Mouse (Mus musculus): ENCODE data around the gene Cenpi.
"Not testable (repeated sequence)": the region's sequence is repeated elsewhere in the genome, so short reads cannot be mapped to it uniquely, and the experiment has no call there.

Cenpi gene

GRCm38 (mm10) chrX:134307534-134308274, at the start of gene Cenpi:
Gene Cenpi, plus strand, starts transcription at chrX:134308084.
- DNase-seq (ENCODE audit: low spot score in 2 of 2) = peak; percentile 64 to 72

GRCm38 (mm10) chrX:134261191-134261590, 46.7 kb upstream of the Cenpi start:
- no peak for DNase-seq (ENCODE audit: low spot score in 2 of 2)

- DNase-seq (ENCODE audit: low spot score in 2 of 2) = no peak
Measured at GRCm38 (mm10) chrX:134262129-134262528, 45.8 kb upstream of the Cenpi start.

- no peak for DNase-seq (ENCODE audit: low spot score in 2 of 2)
Measured at GRCm38 (mm10) chrX:134275715-134276114, 32.2 kb upstream of the Cenpi start.

GRCm38 (mm10) chrX:134276275-134277160, 31.4 kb upstream of the Cenpi start, which contains the start of gene Trmt2b:
Gene Trmt2b, minus strand, starts transcription at chrX:134276984.
- DNase-seq (ENCODE audit: low spot score in 2 of 2) = peak in 1 of 2 experiments; percentile 10

GRCm38 (mm10) chrX:134280531-134280930, 27.4 kb upstream of the Cenpi start:
- no peak for DNase-seq (ENCODE audit: low spot score in 2 of 2)

- DNase-seq (ENCODE audit: low spot score in 2 of 2) = no peak
Measured at GRCm38 (mm10) chrX:134285102-134285501, 22.8 kb upstream of the Cenpi start.

GRCm38 (mm10) chrX:134285791-134286190, 22.1 kb upstream of the Cenpi start:
- DNase-seq (ENCODE audit: low spot score in 2 of 2) = no peak

GRCm38 (mm10) chrX:134287305-134287704, 20.6 kb upstream of the Cenpi start:
- DNase-seq (ENCODE audit: low spot score in 2 of 2) = no peak

- DNase-seq (ENCODE audit: low spot score in 2 of 2) = no peak
Measured at GRCm38 (mm10) chrX:134296301-134296700, 11.6 kb upstream of the Cenpi start.

GRCm38 (mm10) chrX:134296737-134297136, 11.1 kb upstream of the Cenpi start:
- no peak for DNase-seq (ENCODE audit: low spot score in 2 of 2)

- DNase-seq (ENCODE audit: low spot score in 2 of 2) = no peak
Measured at GRCm38 (mm10) chrX:134297195-134297594, 10.7 kb upstream of the Cenpi start.

GRCm38 (mm10) chrX:134300219-134300618, 7.7 kb upstream of the Cenpi start:
- no peak for DNase-seq (ENCODE audit: low spot score in 2 of 2)

GRCm38 (mm10) chrX:134303287-134303686, 4.6 kb upstream of the Cenpi start:
- no peak for DNase-seq (ENCODE audit: low spot score in 2 of 2)

- DNase-seq (ENCODE audit: low spot score in 2 of 2) = no peak
Measured at GRCm38 (mm10) chrX:134308275-134308634, 371 bp downstream of the Cenpi start.

GRCm38 (mm10) chrX:134311193-134311592, 3.3 kb downstream of the Cenpi start:
- DNase-seq (ENCODE audit: low spot score in 2 of 2) = not testable (repeated sequence)

GRCm38 (mm10) chrX:134319153-134319932, 11.5 kb downstream of the Cenpi start:
- DNase-seq (ENCODE audit: low spot score in 2 of 2) = no peak

- no peak for DNase-seq (ENCODE audit: low spot score in 2 of 2)
Measured at GRCm38 (mm10) chrX:134333280-134333679, 25.4 kb downstream of the Cenpi start.

GRCm38 (mm10) chrX:134342735-134343134, 34.9 kb downstream of the Cenpi start:
- no peak for DNase-seq (ENCODE audit: low spot score in 2 of 2)

- no peak for DNase-seq (ENCODE audit: low spot score in 2 of 2)
Measured at GRCm38 (mm10) chrX:134350205-134350604, 42.3 kb downstream of the Cenpi start.

- no peak for DNase-seq (ENCODE audit: low spot score in 2 of 2)
Measured at GRCm38 (mm10) chrX:134353848-134354247, 46.0 kb downstream of the Cenpi start.

GRCm38 (mm10) chrX:134359336-134359735, 51.5 kb downstream of the Cenpi start:
- no peak for DNase-seq (ENCODE audit: low spot score in 2 of 2)

All from frontal cortex, postnatal 25 days (tissue).